ENCODE assay signal across 21 mouse cellular contexts in the genomic region with DNA sequence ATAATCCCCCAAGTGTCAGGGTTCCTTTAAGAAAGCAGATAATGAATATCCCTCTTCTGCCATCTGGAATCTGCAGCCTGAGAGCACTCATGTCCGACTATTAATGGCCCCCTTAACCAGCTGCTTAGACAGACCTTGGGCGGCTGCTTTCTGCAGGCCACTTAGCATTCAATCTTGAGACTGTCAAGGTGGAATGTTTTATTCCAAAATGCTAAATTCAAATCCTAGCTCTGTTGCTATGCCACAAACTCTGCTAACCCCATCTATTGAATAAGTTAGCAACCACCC.
DNase-seq lines count a peak whose midpoint lies in the region; ATAC-seq and TF ChIP-seq lines count a peak whose summit lies in the region.
"Had no signal": no experiment of that assay in that cellular context is flagged by ENCODE, and none has a peak within 500 bp of the region (broad histone marks: within the 10 kb centered on the region; RNA-seq: fewer than 3 reads in every experiment).

No protein-coding gene starts in this region.

- peak; percentile 16 for DNase-seq in embryo, embryonic 10.5 days (ENCODE audit: low spot score)
- no peak for DNase-seq in embryo, embryonic 10 days (ENCODE audit: low spot score)
- no peak for DNase-seq in forebrain, postnatal 0 days
- no peak for DNase-seq in lung, embryonic 14.5 days
- no peak for DNase-seq in lung, postnatal 10 days
- no peak for DNase-seq in heart, adult 18-20 months
- DNase-seq: adrenal gland, postnatal 10 days; B cell, adult 2 months; cerebellum, adult 11 months; cerebellum, adult 8-10 months; gastrocnemius, postnatal 10 days; heart, postnatal 36 days; kidney, adult 11 months had no signal

- 17% methylated on average over 2 of the region's 2 CpGs for WGBS in forebrain, embryonic 16.5 days
- 25% methylated on average over 2 of the region's 2 CpGs for WGBS in forebrain, postnatal 0 days
- 10% methylated on average over 2 of the region's 2 CpGs for WGBS in lung, embryonic 14.5 days

- H3K4me1 ChIP-seq in forebrain, embryonic 16.5 days (replicated peaks; ENCODE audit: control insufficient read depth, insufficient read depth, low read length) = peaks cover 7% of the 10 kb centered on the region; the same call in 1 of the 2 replicates
- 0 out of 2 replicates have a peak, but pooled peaks cover 6% of the 10 kb centered on the region for H3K4me1 ChIP-seq in forebrain, postnatal 0 days (ENCODE audit: insufficient read depth)
- no peaks in the 10 kb centered on the region for H3K4me1 ChIP-seq in lung, embryonic 14.5 days (ENCODE audit: insufficient read depth)
- H3K4me1 ChIP-seq: forebrain, embryonic 10.5 days had no signal

- H3K27me3 ChIP-seq in forebrain, embryonic 16.5 days (replicated peaks; ENCODE audit: control insufficient read depth, insufficient read depth, low read length) = no peaks in the 10 kb centered on the region
- H3K27me3 ChIP-seq in forebrain, postnatal 0 days (ENCODE audit: insufficient read depth, low read length) = no peaks in the 10 kb centered on the region
- no peaks in the 10 kb centered on the region for H3K27me3 ChIP-seq in lung, embryonic 14.5 days (ENCODE audit: insufficient read depth, low read length)
- H3K27me3 ChIP-seq: embryonic facial prominence, embryonic 15.5 days; heart, embryonic 13.5 days had no signal

- ATAC-seq in forebrain, embryonic 16.5 days = peak; percentile 40; the same call in 1 of the 2 replicates
- no peak for ATAC-seq in forebrain, postnatal 0 days
- peak; percentile 54; the same call in 1 of the 2 replicates for ATAC-seq in lung, embryonic 14.5 days (ENCODE audit: insufficient read depth)
- ATAC-seq: CD4-positive, CD25-positive, alpha-beta regulatory T cell, adult 4 months; hindbrain, embryonic 16.5 days had no signal

- H3K9me3 ChIP-seq in forebrain, embryonic 16.5 days (ENCODE audit: control insufficient read depth, low read length) = no peaks in the 10 kb centered on the region
- no peaks in the 10 kb centered on the region for H3K9me3 ChIP-seq in forebrain, postnatal 0 days (ENCODE audit: low read length)
- no peaks in the 10 kb centered on the region for H3K9me3 ChIP-seq in lung, embryonic 14.5 days (ENCODE audit: low read depth, low read length)
- H3K9me3 ChIP-seq: embryonic facial prominence, embryonic 15.5 days; forebrain, embryonic 10.5 days; heart, embryonic 13.5 days had no signal

- no peak overlapping the region for H3K9ac ChIP-seq in forebrain, embryonic 16.5 days (replicated peaks; ENCODE audit: low read depth, low read length)
- no peak overlapping the region for H3K9ac ChIP-seq in forebrain, postnatal 0 days
- no peak overlapping the region for H3K9ac ChIP-seq in lung, embryonic 14.5 days
- H3K9ac ChIP-seq: embryonic facial prominence, embryonic 15.5 days; heart, embryonic 13.5 days had no signal

- no peak overlapping the region for H3K4me3 ChIP-seq in forebrain, embryonic 16.5 days (replicated peaks; ENCODE audit: low read length)
- no peak overlapping the region for H3K4me3 ChIP-seq in forebrain, postnatal 0 days (ENCODE audit: low read depth, low read length)
- H3K4me3 ChIP-seq in lung, embryonic 14.5 days (ENCODE audit: low read depth, low read length) = no peak overlapping the region
- H3K4me3 ChIP-seq: embryonic facial prominence, embryonic 15.5 days; erythroblast, embryonic 14.5 days; forebrain, embryonic 10.5 days; heart, embryonic 13.5 days had no signal

- no peak overlapping the region for H3K27ac ChIP-seq in forebrain, embryonic 16.5 days (ENCODE audit: low read length)
- no peak overlapping the region for H3K27ac ChIP-seq in forebrain, postnatal 0 days (ENCODE audit: low read depth, low read length)
- no peak overlapping the region for H3K27ac ChIP-seq in lung, embryonic 14.5 days (ENCODE audit: low read depth)
- H3K27ac ChIP-seq: embryonic facial prominence, embryonic 15.5 days; forebrain, embryonic 10.5 days; heart, embryonic 13.5 days had no signal

- H3K36me3 ChIP-seq in forebrain, embryonic 16.5 days (ENCODE audit: control insufficient read depth, insufficient read depth) = no peaks in the 10 kb centered on the region
- no peaks in the 10 kb centered on the region for H3K36me3 ChIP-seq in forebrain, postnatal 0 days (ENCODE audit: insufficient read depth)
- H3K36me3 ChIP-seq in lung, embryonic 14.5 days (ENCODE audit: insufficient read depth) = no peaks in the 10 kb centered on the region
- H3K36me3 ChIP-seq: embryonic facial prominence, embryonic 15.5 days; forebrain, embryonic 10.5 days; G1E; heart, embryonic 13.5 days had no signal

- H3K4me2 ChIP-seq in forebrain, embryonic 16.5 days (ENCODE audit: low read length) = no peak overlapping the region
- no peak overlapping the region for H3K4me2 ChIP-seq in forebrain, postnatal 0 days (ENCODE audit: low read depth)
- no peak overlapping the region for H3K4me2 ChIP-seq in lung, embryonic 14.5 days
- H3K4me2 ChIP-seq: embryonic facial prominence, embryonic 15.5 days; heart, embryonic 13.5 days had no signal

- TF ChIP-seq CTCF in forebrain, postnatal 0 days (IDR thresholded peaks at IDR 0.05; ENCODE audit: low read depth) = no peak
- TF ChIP-seq CTCF in lung, embryonic 14.5 days (IDR thresholded peaks at IDR 0.05; ENCODE audit: low read depth) = no peak
